Mouse (Mus musculus) bone marrow, adult 2 months (tissue): Measurements from ENCODE around the gene Timeless.

ENCODE experiments used
- CTCF ChIP-seq: fragments of 200-500 bp; IDR thresholded peaks from 2 replicates; pipeline ENCODE4 v1.5.1; 2011; ENCODE audit warnings: low read length, control low read depth; ENCODE audit not compliant: control insufficient read depth, insufficient read depth
- POLR2A ChIP-seq: fragments of 200-500 bp; IDR thresholded peaks from 2 replicates; pipeline ENCODE4 v1.6.1; 2011; ENCODE audit warnings: low read depth, mild to moderate bottlenecking, control low read depth, low read length, borderline replicate concordance; ENCODE audit not compliant: control insufficient read depth

DNA sequence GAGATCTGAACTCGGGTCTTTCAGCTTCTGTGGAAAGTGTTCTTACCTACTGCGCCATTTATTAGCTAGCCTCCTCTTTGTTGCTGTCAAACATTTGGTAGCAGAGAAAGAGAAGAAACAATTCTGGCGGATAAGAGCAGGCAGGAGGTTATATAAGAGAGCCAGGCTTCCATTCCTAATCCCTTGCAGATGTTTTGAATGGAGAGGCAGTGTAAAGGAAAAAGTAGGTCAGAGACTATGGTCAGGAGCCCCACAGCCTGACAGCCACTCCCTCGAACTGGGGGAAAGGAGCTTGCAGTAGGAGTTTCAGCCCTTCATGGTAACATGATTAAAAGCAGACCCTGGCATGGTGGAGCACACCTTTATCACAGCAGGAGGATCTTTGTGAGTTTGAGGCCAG is 4.5 kb downstream of the Timeless start:
- TF ChIP-seq CTCF (no peak), POLR2A (no peak)
